Mouse (Mus musculus) spleen, adult 2 months (tissue): Measurements from ENCODE around the gene B3galnt1. TPM values are rescaled to one million over a fixed set of nuclear protein-coding genes. Genes with fewer than 3 reads are reported as not detected.

Experiments
- DNase-seq, 2 experiments: peaks; one replicate each; pipeline versions ENCODE4 v3.0.0 to v3.0.0-alpha.2; 2012 to 2021; ENCODE audit warnings: low spot score in 2 of 2, low read depth in 1 of 2
- H3K27ac ChIP-seq: fragments of 200-500 bp; 2 replicates; pipeline ENCODE4 v1.5.1; 2012; ENCODE audit warnings: low read length, inconsistent platforms; ENCODE audit not compliant: insufficient read depth
- H3K27me3 ChIP-seq: fragments of 200-500 bp; 2 replicates; pipeline ENCODE4 v1.6.1; 2012; ENCODE audit warnings: mild to moderate bottlenecking, moderate library complexity, low read length, inconsistent platforms; ENCODE audit not compliant: control insufficient read depth, insufficient read depth
- H3K36me3 ChIP-seq: fragments of 200-500 bp; 2 replicates; pipeline ENCODE4 v1.6.1; 2012; ENCODE audit warnings: mild to moderate bottlenecking, low read length, inconsistent platforms; ENCODE audit not compliant: control insufficient read depth, insufficient read depth
- H3K4me1 ChIP-seq: fragments of 200-500 bp; 2 replicates; pipeline ENCODE4 v1.6.1; 2011; ENCODE audit warnings: inconsistent platforms; ENCODE audit not compliant: control insufficient read depth, insufficient read depth, insufficient read length
- H3K4me3 ChIP-seq: fragments of 200-500 bp; 2 replicates; pipeline ENCODE4 v1.5.1; 2011; ENCODE audit warnings: mild to moderate bottlenecking, inconsistent platforms; ENCODE audit not compliant: insufficient read depth, insufficient read length; ENCODE audit errors: extremely low read depth
- CTCF ChIP-seq: fragments of 200-500 bp; IDR thresholded peaks from 2 replicates; pipeline ENCODE4 v1.5.1; 2011; ENCODE audit warnings: mild to moderate bottlenecking, inconsistent platforms; ENCODE audit not compliant: insufficient read depth, insufficient read length, insufficient replicate concordance; ENCODE audit errors: extremely low read depth
- POLR2A ChIP-seq: fragments of 200-500 bp; IDR thresholded peaks from 2 replicates; pipeline ENCODE4 v1.6.1; 2011; ENCODE audit warnings: low read depth, low read length, inconsistent platforms
- WGBS: fragments of 180-500 bp; shearing (Covaris S2); methylation state at CpG from one replicate; pipeline ENCODE4 v1.1.7; 2018; 5-methylcytosine and 5-hydroxymethylcytosine counted together
- polyA plus RNA-seq: library from polyadenylated mRNA; depleted of rRNA; stranded (reverse); fragments of >200 nt; gene quantifications from 2 replicates; pipeline ENCODE4 v1.2.3, GENCODE M21; 2012; rRNA removed

B3galnt1 gene
- 1.2 and 1.5 TPM in 2 replicates for polyA plus RNA-seq

DNA sequence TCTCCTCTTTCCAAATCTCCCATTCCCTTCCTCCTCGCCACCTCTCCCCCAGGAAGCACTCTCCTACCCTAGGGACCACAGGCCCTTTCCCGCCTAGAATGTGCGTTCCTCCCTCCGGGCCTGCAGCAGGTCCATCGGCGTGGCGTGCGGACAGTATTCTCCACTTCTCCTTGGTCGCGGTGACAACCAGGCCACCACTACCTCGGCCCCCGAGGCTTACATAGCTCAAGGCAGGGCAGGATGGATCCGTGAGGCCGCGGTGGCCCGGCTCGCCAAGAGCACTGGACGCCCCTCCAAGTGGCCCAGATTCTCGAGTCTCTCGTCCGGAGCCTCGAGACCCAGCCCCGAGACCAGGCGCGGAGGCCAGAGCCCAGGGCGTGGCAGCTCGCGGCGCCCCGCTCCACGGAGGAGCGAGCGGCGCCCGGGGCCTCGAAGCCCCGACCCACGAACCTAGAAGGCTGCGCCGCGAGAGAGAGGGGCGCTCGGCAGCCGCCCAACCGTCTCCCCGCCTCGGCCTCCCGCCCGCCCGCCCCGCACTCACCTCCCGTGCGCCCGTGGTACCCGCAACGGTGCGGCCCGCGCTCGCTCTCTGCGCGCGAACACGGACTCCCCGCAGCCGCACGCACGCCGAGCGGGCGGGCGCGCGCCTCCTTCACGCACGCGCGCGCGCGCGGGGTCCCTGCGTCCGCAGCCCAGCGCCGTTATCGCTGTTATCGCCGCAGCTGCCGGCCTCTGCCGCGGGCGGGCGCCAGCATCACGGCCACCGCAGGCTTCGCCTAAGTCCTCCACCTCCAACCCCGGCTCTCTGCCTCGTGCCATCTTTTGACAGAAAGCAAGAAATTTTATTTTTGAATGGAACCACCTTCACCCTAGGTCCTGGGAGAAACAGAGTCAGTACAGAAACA is at the start of gene B3galnt1:
Gene B3galnt1 (minus strand): TSS at position 700 of the 905 bp plus-strand sequence.
- peak within 1 kb of the TSS; percentile 49 for H3K4me3 ChIP-seq
- H3K27ac ChIP-seq: no peak within 1 kb of the TSS
- TF ChIP-seq POLR2A (no peak), CTCF (no peak)
- WGBS: 4% methylated on average over 94 of the region's 99 CpGs
- H3K27me3 ChIP-seq: peaks cover 6% of the 10 kb centered on the region
- peaks cover 3% of the 10 kb centered on the region; the same call in 1 of the 2 replicates for H3K4me1 ChIP-seq
- H3K36me3 ChIP-seq: no peaks in the 10 kb centered on the region
- DNase-seq: peak in 1 of 2 experiments; percentile 27

DNA sequence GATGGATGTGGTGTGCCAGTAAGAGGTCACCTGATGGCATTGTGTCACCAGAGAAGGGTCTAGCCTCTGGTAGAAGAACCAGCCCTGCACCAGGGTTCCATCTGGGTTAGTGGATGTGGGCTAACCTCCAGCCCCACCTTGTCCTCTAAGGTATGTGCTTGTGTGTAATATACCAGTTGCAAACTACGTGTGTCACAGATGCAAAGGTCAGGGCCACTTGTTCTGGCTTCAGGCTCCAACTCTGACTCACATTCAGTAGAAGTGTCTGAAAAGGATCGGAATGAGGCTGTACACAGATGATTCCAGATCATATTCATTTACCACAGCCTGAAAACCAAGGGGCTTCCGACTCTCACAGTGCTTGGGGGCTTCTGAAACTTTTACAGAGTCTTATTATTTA is 35.8 kb upstream of the B3galnt1 start:
- WGBS: 85% methylated on average over 3 of the region's 3 CpGs
- Histone ChIP-seq H3K27ac (no peak overlapping the region), H3K4me3 (no peak overlapping the region), H3K36me3 (no peaks in the 10 kb centered on the region), H3K27me3 (no peaks in the 10 kb centered on the region), H3K4me1 (no peaks in the 10 kb centered on the region)
- DNase-seq: no peak
- TF ChIP-seq CTCF (no peak), POLR2A (no peak)

DNA sequence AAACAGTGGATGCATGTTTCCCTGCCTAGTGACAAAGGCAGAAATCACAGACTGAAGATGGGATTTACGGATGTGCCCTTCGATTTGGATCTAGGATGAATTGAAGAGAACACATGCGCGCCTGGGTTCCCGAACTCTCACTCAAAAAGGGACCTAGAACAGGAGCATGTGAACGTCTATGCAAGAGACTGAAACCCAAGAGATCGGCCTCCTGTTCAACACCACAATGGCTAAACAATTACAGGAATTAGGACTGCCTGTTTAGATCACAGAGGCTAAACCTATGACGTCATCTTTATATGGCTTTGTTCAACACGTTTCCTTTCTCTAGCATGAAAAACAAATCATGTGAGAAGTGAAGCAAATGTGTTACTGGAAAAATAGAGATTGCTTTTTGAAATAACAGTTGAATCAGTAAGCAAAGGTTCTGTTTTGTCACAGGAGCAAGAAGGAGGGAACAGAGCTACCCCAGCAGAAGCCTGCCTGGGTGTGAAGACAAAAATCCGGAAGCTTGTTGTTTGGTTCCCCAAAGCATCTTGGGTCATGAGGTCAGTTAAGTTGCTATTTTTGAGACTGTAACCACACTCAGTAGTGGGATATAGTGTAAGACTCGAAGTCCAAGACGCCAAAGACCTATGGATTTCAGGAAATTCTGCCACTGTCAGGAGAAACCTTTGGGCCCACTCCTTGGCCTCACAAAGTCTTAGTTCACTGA is 35.1 kb upstream of the B3galnt1 start:
- TF ChIP-seq POLR2A (no peak), CTCF (no peak)
- Histone ChIP-seq H3K27ac (no peak overlapping the region), H3K27me3 (no peaks in the 10 kb centered on the region), H3K4me3 (no peak overlapping the region), H3K4me1 (no peaks in the 10 kb centered on the region), H3K36me3 (no peaks in the 10 kb centered on the region)
- 77% methylated on average over 12 of the region's 12 CpGs for WGBS
- DNase-seq: no peak

DNA sequence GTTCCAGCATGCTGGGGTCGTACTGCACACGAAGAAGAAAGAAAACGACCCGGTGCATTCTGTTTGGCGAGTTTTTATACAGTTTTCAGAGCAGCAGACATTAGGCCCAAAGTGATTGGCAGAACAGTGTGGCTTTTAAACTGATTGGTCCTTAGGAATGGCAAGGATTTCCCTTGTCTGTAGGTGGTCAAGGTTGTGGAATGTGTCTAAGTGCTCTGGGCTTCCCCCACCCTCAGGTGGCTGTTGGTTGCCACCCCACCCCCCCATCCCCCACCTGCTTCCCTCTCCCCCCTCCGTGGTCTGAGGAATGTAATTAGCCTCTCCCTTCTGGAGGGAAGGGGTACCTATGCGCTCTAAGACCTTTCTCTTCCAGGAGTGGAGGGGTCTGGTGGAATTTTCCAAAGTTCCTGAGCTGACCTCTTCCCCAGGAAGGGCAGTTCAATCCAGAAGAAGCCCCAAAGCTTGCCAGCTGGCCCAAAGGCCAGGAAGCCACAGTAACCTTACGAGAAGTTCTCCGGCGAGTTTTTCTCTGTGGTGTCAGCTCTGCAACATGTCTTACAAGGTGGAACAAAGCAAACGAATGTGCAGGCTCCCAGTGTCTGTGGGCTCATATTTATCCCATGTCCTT is 28.3 kb upstream of the B3galnt1 start:
- no peak for TF ChIP-seq CTCF
- TF ChIP-seq POLR2A: no peak
- no peaks in the 10 kb centered on the region for H3K36me3 ChIP-seq
- no peak overlapping the region for H3K27ac ChIP-seq
- 82% methylated on average over 11 of the region's 11 CpGs for WGBS
- H3K27me3 ChIP-seq: no peaks in the 10 kb centered on the region
- no peaks in the 10 kb centered on the region for H3K4me1 ChIP-seq
- H3K4me3 ChIP-seq: no peak overlapping the region
- DNase-seq: no peak

DNA sequence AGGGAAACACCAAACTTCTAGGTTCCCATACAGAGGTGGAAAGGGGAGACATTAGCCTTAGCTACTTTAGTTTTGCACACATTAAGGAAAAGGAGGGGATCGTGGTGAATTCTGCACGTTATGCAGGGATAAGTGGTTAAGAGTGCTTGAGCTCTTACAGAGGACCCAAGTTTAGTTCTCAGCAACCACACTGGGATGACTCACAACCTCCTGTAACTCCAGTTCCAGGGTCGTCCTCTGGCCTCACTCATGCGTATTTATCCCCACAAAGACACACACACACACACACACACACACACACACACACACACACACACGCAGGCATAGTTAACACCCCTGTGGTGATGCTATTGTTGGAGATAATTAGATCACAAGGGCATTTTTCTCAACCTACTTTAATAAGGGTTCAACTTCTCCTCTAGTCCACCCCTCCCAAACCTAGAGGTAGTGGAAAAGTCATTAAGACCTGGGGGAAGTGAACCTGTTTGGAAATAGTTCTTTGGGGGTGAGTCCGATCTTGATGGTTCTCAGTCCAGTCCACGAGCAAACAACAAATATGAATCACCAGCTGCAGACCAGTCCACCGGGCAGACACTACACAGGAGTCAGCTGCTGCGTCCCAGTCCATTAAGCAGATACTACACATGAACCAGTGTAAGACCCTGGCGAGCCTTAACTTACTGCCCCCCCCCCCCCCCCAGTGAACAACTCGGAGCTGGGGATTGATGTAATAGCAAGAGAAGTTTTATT is 27.6 kb upstream of the B3galnt1 start:
- TF ChIP-seq CTCF (no peak), POLR2A (no peak)
- Histone ChIP-seq H3K4me1 (no peaks in the 10 kb centered on the region), H3K36me3 (no peaks in the 10 kb centered on the region), H3K4me3 (no peak overlapping the region), H3K27me3 (no peaks in the 10 kb centered on the region), H3K27ac (no peak overlapping the region)
- WGBS: 87% methylated on average over 11 of the region's 11 CpGs
- DNase-seq: no peak

DNA sequence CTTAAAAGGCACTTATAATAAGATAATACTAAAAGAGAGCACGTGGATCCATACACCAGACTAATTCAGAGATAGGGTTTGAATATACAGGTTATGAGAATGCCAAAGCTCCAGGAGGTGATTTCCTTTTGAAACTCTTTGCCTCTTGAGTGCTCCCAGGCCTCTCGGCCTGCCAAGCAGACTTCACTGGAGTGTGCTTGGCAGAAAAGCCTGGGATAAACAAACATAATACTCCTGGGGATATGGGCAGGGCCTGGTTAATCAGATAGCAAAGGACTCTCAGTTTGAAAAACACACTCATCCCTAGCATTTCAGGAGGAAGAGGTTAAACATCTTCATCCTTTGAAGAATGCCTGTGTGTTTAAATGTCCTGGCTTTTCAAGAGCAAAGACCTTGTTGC is 25.4 kb upstream of the B3galnt1 start:
- H3K27me3 ChIP-seq: no peaks in the 10 kb centered on the region
- H3K4me1 ChIP-seq: no peaks in the 10 kb centered on the region
- no peak for TF ChIP-seq POLR2A
- no peak for TF ChIP-seq CTCF
- 85% methylated on average over 2 of the region's 2 CpGs for WGBS
- H3K4me3 ChIP-seq: no peak overlapping the region
- H3K36me3 ChIP-seq: no peaks in the 10 kb centered on the region
- H3K27ac ChIP-seq: no peak overlapping the region
- no peak for DNase-seq
